In the genomic region with DNA sequence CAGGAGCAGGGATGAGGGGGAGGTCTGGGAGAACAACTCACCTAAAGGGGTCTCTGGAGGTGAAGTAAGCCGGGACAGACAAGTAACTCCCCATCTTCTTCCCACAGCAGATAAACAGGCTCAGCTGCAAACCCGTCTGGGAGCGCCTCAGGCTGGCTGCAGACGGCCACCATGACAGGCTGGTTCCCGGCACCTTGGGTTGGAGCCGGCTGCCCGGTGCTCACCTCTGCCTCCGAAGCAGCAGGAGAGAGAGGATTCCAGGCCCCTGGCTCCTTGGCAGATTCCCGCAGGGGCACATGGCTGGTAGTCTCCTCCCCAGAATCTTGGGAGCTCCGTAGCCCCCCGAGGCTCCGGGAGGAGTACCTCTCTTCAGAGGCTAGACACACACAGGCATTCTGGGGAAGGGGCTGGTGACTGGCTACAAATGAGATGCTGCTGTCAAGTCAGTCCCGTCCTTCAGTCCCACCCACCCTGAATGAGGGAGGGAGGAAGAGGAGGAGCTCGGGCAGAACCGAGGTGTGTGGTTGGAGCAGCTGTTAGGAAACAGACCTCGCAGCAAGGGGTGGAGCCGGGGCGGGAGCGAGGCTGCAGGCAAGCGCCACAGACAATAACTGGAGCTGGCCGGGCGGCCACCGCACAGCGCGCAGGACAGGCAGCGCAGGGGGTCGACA, we compare ENCODE assay signal across 8 mouse cellular contexts. TPM values are rescaled to one million over a fixed set of nuclear protein-coding genes. Genes with fewer than 3 reads are reported as not detected.
DNase-seq lines count a peak whose midpoint lies in the region; ATAC-seq and TF ChIP-seq lines count a peak whose summit lies in the region.

No protein-coding gene starts in this region.

- H3K4me1 ChIP-seq in bone marrow, adult 2 months (ENCODE audit: control insufficient read depth, insufficient read depth, low read length): no peaks in the 10 kb centered on the region
- peaks cover 63% of the 10 kb centered on the region for H3K4me1 ChIP-seq in embryonic facial prominence, embryonic 15.5 days
- peaks cover 51% of the 10 kb centered on the region for H3K4me1 ChIP-seq in limb, embryonic 13.5 days
- peaks cover 58% of the 10 kb centered on the region for H3K4me1 ChIP-seq in midbrain, embryonic 15.5 days

- no peaks in the 10 kb centered on the region for H3K27me3 ChIP-seq in embryonic facial prominence, embryonic 15.5 days
- no peaks in the 10 kb centered on the region for H3K27me3 ChIP-seq in limb, embryonic 13.5 days
- H3K27me3 ChIP-seq in midbrain, embryonic 15.5 days (replicated peaks): no peaks in the 10 kb centered on the region

- no peak for TF ChIP-seq CTCF in bone marrow, adult 2 months (IDR thresholded peaks at IDR 0.05; ENCODE audit: control insufficient read depth, insufficient read depth, low read length)

- peak; percentile 83 for DNase-seq in 3134 (ENCODE audit: extremely low read depth, insufficient read length, low spot score)
- DNase-seq in heart, adult 8-10 months (ENCODE audit: low spot score): peak; percentile 73
- DNase-seq in kidney, adult 8-10 months: peak; percentile 78 to 81
- peak; percentile 17 to 68 for DNase-seq in spleen, postnatal 10 days (ENCODE audit: low spot score in 2 of 2)

- peak overlapping the region; percentile 39 for H3K4me3 ChIP-seq in bone marrow, adult 2 months (replicated peaks; ENCODE audit: control insufficient read depth, low read depth, low read length)
- H3K4me3 ChIP-seq in embryonic facial prominence, embryonic 15.5 days (replicated peaks): peak overlapping the region; percentile 64
- peak overlapping the region; percentile 64 for H3K4me3 ChIP-seq in limb, embryonic 13.5 days
- H3K4me3 ChIP-seq in midbrain, embryonic 15.5 days: peak overlapping the region; percentile 81

- no peak overlapping the region for H3K27ac ChIP-seq in bone marrow, adult 2 months (ENCODE audit: control insufficient read depth, insufficient read depth, low read depth, low read length, poor library complexity)
- peak overlapping the region; percentile 85 for H3K27ac ChIP-seq in embryonic facial prominence, embryonic 15.5 days (replicated peaks)
- H3K27ac ChIP-seq in limb, embryonic 13.5 days: peak overlapping the region; percentile 65; the same call in 1 of the 2 replicates
- peak overlapping the region; percentile 92 for H3K27ac ChIP-seq in midbrain, embryonic 15.5 days

- ATAC-seq in embryonic facial prominence, embryonic 15.5 days (ENCODE audit: insufficient number of reproducible peaks, low FRiP score, low TSS enrichment, low read depth): peak; percentile 91
- peak; percentile 96 for ATAC-seq in limb, embryonic 13.5 days (ENCODE audit: low FRiP score, low read depth)
- ATAC-seq in midbrain, embryonic 15.5 days (replicated peaks): peak; percentile 98

- H3K36me3 ChIP-seq in embryonic facial prominence, embryonic 15.5 days: no peaks in the 10 kb centered on the region
- no peaks in the 10 kb centered on the region for H3K36me3 ChIP-seq in limb, embryonic 13.5 days
- no peaks in the 10 kb centered on the region for H3K36me3 ChIP-seq in midbrain, embryonic 15.5 days (replicated peaks)

- no peaks in the 10 kb centered on the region for H3K9me3 ChIP-seq in embryonic facial prominence, embryonic 15.5 days (replicated peaks)
- no peaks in the 10 kb centered on the region for H3K9me3 ChIP-seq in limb, embryonic 13.5 days
- no peaks in the 10 kb centered on the region for H3K9me3 ChIP-seq in midbrain, embryonic 15.5 days

- WGBS in bone marrow, adult 2 months: 7% methylated on average over 27 of the region's 27 CpGs
- WGBS in embryonic facial prominence, embryonic 15.5 days: 1% methylated on average over 27 of the region's 27 CpGs
- WGBS in limb, embryonic 13.5 days: 2% methylated on average over 27 of the region's 27 CpGs
- WGBS in midbrain, embryonic 15.5 days: 1% methylated on average over 27 of the region's 27 CpGs

- no peak for TF ChIP-seq POLR2A in bone marrow, adult 2 months (IDR thresholded peaks at IDR 0.05; ENCODE audit: borderline replicate concordance, control insufficient read depth, low read depth, low read length)

- H3K9ac ChIP-seq in embryonic facial prominence, embryonic 15.5 days: peak overlapping the region; percentile 45
- peak overlapping the region; percentile 75 for H3K9ac ChIP-seq in limb, embryonic 13.5 days
- H3K9ac ChIP-seq in midbrain, embryonic 15.5 days: peak overlapping the region; percentile 87

- H3K4me2 ChIP-seq in embryonic facial prominence, embryonic 15.5 days (replicated peaks): peak overlapping the region; percentile 91
- peak overlapping the region; percentile 97 for H3K4me2 ChIP-seq in limb, embryonic 13.5 days (replicated peaks)
- peak overlapping the region; percentile 75 for H3K4me2 ChIP-seq in midbrain, embryonic 15.5 days

RNA-seq across cellular contexts. Expression of gene Limk2, which starts 37.9 kb away (rescaled TPM):
- 23.9 and 60.1 TPM in 2 replicates for polyA plus RNA-seq in bone marrow, adult 2 months (2011; ENCODE audit: insufficient read depth, insufficient read length, low replicate concordance, missing spikeins)
- polyA plus RNA-seq in embryonic facial prominence, embryonic 15.5 days (2015; fragmentation: Nextera tagmentation; extraction: Ambion mirVana): 100 and 103 TPM in 2 replicates
- 10 to 100 TPM; 16.7 to 25.5 (median 19.4) TPM for total RNA-seq in heart, adult 8-10 months (2022)
- 58.3 and 61.2 TPM in 2 replicates for polyA plus RNA-seq in limb, embryonic 13.5 days (2015; fragmentation: Nextera tagmentation; extraction: Ambion mirVana)
- polyA plus RNA-seq in midbrain, embryonic 15.5 days (2015; fragmentation: Nextera tagmentation; extraction: Ambion mirVana): 173 and 193 TPM in 2 replicates

RNA-seq across cellular contexts. Expression of gene Pik3ip1, which starts 40.9 kb away (rescaled TPM):
- polyA plus RNA-seq in bone marrow, adult 2 months (2011; ENCODE audit: insufficient read depth, insufficient read length, low replicate concordance, missing spikeins): 11.6 and 29.7 TPM in 2 replicates
- polyA plus RNA-seq in embryonic facial prominence, embryonic 15.5 days (2015; fragmentation: Nextera tagmentation; extraction: Ambion mirVana): 13.9 and 15.8 TPM in 2 replicates
- total RNA-seq in heart, adult 8-10 months (2022): 10 to 100 TPM; 37.3 to 67.8 (median 56.9) TPM
- 15.7 and 17.2 TPM in 2 replicates for polyA plus RNA-seq in limb, embryonic 13.5 days (2015; fragmentation: Nextera tagmentation; extraction: Ambion mirVana)
- 26.5 and 26.6 TPM in 2 replicates for polyA plus RNA-seq in midbrain, embryonic 15.5 days (2015; fragmentation: Nextera tagmentation; extraction: Ambion mirVana)
